Mouse (Mus musculus): ENCODE results near the gene Kctd19.

Gene Kctd19

GRCm38 (mm10) chr8:105413391-105413790 is at the start of gene Kctd19, which contains the start of gene Lrrc36:
Gene Kctd19 (minus strand): TSS chr8:105413502.
Gene Lrrc36 (plus strand): TSS chr8:105413571.
- no peak for DNase-seq (ENCODE audit: low spot score in 2 of 2)

- DNase-seq (ENCODE audit: low spot score in 2 of 2): no peak
Measured at GRCm38 (mm10) chr8:105461085-105461803, 47.9 kb upstream of the Kctd19 start.

- no peak for DNase-seq (ENCODE audit: low spot score in 2 of 2)
Measured at GRCm38 (mm10) chr8:105455218-105455617, 41.9 kb upstream of the Kctd19 start.

GRCm38 (mm10) chr8:105454088-105454487 is 40.8 kb upstream of the Kctd19 start:
- DNase-seq (ENCODE audit: low spot score in 2 of 2): no peak

GRCm38 (mm10) chr8:105453296-105453695 is 40.0 kb upstream of the Kctd19 start:
- no peak for DNase-seq (ENCODE audit: low spot score in 2 of 2)

- no peak for DNase-seq (ENCODE audit: low spot score in 2 of 2)
Measured at GRCm38 (mm10) chr8:105451903-105452603, 38.8 kb upstream of the Kctd19 start.

GRCm38 (mm10) chr8:105450977-105451376 is 37.7 kb upstream of the Kctd19 start:
- DNase-seq (ENCODE audit: low spot score in 2 of 2): no peak

GRCm38 (mm10) chr8:105448596-105448995 is 35.3 kb upstream of the Kctd19 start:
- no peak for DNase-seq (ENCODE audit: low spot score in 2 of 2)

GRCm38 (mm10) chr8:105448188-105448587 is 34.9 kb upstream of the Kctd19 start:
- no peak for DNase-seq (ENCODE audit: low spot score in 2 of 2)

- DNase-seq (ENCODE audit: low spot score in 2 of 2): no peak
Measured at GRCm38 (mm10) chr8:105446127-105446552, 32.8 kb upstream of the Kctd19 start.

- DNase-seq (ENCODE audit: low spot score in 2 of 2): peak in 1 of 2 experiments; percentile 38
Measured at GRCm38 (mm10) chr8:105445296-105446126, 32.2 kb upstream of the Kctd19 start.

GRCm38 (mm10) chr8:105442661-105443060 is 29.4 kb upstream of the Kctd19 start:
- no peak for DNase-seq (ENCODE audit: low spot score in 2 of 2)

- peak in 1 of 2 experiments; percentile 28 for DNase-seq (ENCODE audit: low spot score in 2 of 2)
Measured at GRCm38 (mm10) chr8:105441433-105441832, 28.1 kb upstream of the Kctd19 start.

GRCm38 (mm10) chr8:105438865-105439264 is 25.6 kb upstream of the Kctd19 start:
- no peak for DNase-seq (ENCODE audit: low spot score in 2 of 2)

- DNase-seq (ENCODE audit: low spot score in 2 of 2): no peak
Measured at GRCm38 (mm10) chr8:105437078-105437748, 23.9 kb upstream of the Kctd19 start.

GRCm38 (mm10) chr8:105436218-105436617 is 22.9 kb upstream of the Kctd19 start:
- no peak for DNase-seq (ENCODE audit: low spot score in 2 of 2)

GRCm38 (mm10) chr8:105434136-105434535 is 20.8 kb upstream of the Kctd19 start:
- no peak for DNase-seq (ENCODE audit: low spot score in 2 of 2)

GRCm38 (mm10) chr8:105433511-105433910 is 20.2 kb upstream of the Kctd19 start:
- DNase-seq (ENCODE audit: low spot score in 2 of 2): no peak

GRCm38 (mm10) chr8:105433021-105433420 is 19.7 kb upstream of the Kctd19 start:
- no peak for DNase-seq (ENCODE audit: low spot score in 2 of 2)

GRCm38 (mm10) chr8:105431743-105432515 is 18.6 kb upstream of the Kctd19 start:
- DNase-seq (ENCODE audit: low spot score in 2 of 2): no peak

- no peak for DNase-seq (ENCODE audit: low spot score in 2 of 2)
Measured at GRCm38 (mm10) chr8:105426878-105427277, 13.6 kb upstream of the Kctd19 start.

All from right cerebral cortex, adult 2 months (tissue).